Mouse (Mus musculus) G1E (cell line): Measurements from ENCODE around the gene Gm3005.
"Not testable (repeated sequence)": the region's sequence is repeated elsewhere in the genome, so short reads cannot be mapped to it uniquely, and the experiment has no call there.

ENCODE experiments used
- CTCF ChIP-seq: IDR thresholded peaks from 2 replicates; pipeline ENCODE4 v1.5.1; 2012; ENCODE audit warnings: low read depth, low read length, inconsistent platforms, mixed read lengths
- GATA1 ChIP-seq: IDR thresholded peaks from 2 replicates; pipeline ENCODE4 v1.6.1; 2012; ENCODE audit warnings: borderline replicate concordance, low read length, inconsistent platforms, mixed read lengths

DNA sequence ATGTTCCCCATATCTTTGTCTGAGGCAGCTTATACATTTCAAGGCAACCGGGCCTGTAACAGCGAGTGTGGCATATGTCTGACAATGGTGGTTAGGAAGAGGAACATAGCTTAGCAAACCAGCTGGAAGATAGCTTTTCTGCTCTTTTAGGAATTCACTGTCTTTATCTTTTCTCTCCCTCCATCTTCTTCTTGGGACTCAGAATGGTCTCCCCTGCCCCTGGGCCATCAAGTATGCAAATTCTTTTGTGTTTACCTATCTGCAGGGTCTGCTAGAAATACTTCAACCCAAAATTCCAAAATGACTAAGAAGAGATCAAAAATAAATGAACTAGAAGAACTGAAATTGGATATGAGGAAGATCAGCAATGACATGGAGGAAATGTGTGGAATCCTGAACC is at the start of gene Gm3005:
- TF ChIP-seq CTCF, GATA1: not testable (repeated sequence)
